Mouse (Mus musculus): Measurements from ENCODE around the gene Sufu. TPM values are rescaled to one million over a fixed set of nuclear protein-coding genes. Genes with fewer than 3 reads are reported as not detected.

Sufu gene
- total RNA-seq, 2 experiments from 2014 or later, result 18.3 to 18.6 TPM

- no peak for DNase-seq (ENCODE audit: low spot score in 2 of 2)
- intact Hi-C loops (cut with DNase I), result no loop called here
Observed at GRCm38 (mm10) chr19:46420410-46420809, 23.7 kb downstream of the Sufu start.

GRCm38 (mm10) chr19:46422384-46423338 is 26.0 kb downstream of the Sufu start:
- no peak for DNase-seq (ENCODE audit: low spot score in 2 of 2)
- intact Hi-C loops (cut with DNase I), result no loop called here

- DNase-seq (ENCODE audit: low spot score in 2 of 2), result no peak
- intact Hi-C loops (cut with DNase I), result no loop called here
Observed at GRCm38 (mm10) chr19:46425266-46425665, 28.6 kb downstream of the Sufu start.

- no peak for DNase-seq (ENCODE audit: low spot score in 2 of 2)
- intact Hi-C loops (cut with DNase I), result no loop called here
Observed at GRCm38 (mm10) chr19:46426488-46426887, 29.8 kb downstream of the Sufu start.

- intact Hi-C loops (cut with DNase I), result no loop called here
- no peak for DNase-seq (ENCODE audit: low spot score in 2 of 2)
Observed at GRCm38 (mm10) chr19:46429250-46429649, 32.6 kb downstream of the Sufu start.

GRCm38 (mm10) chr19:46433712-46434111 is 37.0 kb downstream of the Sufu start:
- DNase-seq (ENCODE audit: low spot score in 2 of 2), result no peak
- intact Hi-C loops (cut with DNase I), result no loop called here

GRCm38 (mm10) chr19:46434148-46434547 is 37.5 kb downstream of the Sufu start:
- no peak for DNase-seq (ENCODE audit: low spot score in 2 of 2)
- intact Hi-C loops (cut with DNase I), result no loop called here

- DNase-seq (ENCODE audit: low spot score in 2 of 2), result no peak
Observed at GRCm38 (mm10) chr19:46434591-46434990, 37.9 kb downstream of the Sufu start.

GRCm38 (mm10) chr19:46435492-46435891 is 38.8 kb downstream of the Sufu start:
- intact Hi-C loops (cut with DNase I), result no loop called here
- no peak for DNase-seq (ENCODE audit: low spot score in 2 of 2)

More at GRCm38 (mm10) chr19:46434591-46434990, 37.9 kb downstream of the Sufu start:
- intact Hi-C loops (cut with DNase I), result no loop called here

GRCm38 (mm10) chr19:46443509-46443908 is 46.8 kb downstream of the Sufu start:
- intact Hi-C loops (cut with DNase I), result no loop called here
- no peak for DNase-seq (ENCODE audit: low spot score in 2 of 2)

- intact Hi-C loops (cut with DNase I), result loop anchor here (1.0 kb wide), 1 partner anchor 48 kb away; the partner anchor contains the start of gene Sufu
- peak; percentile 55 to 64 for DNase-seq (ENCODE audit: low spot score in 2 of 2)
Observed at GRCm38 (mm10) chr19:46444209-46444608, 47.5 kb downstream of the Sufu start.

GRCm38 (mm10) chr19:46445641-46446040 is 48.9 kb downstream of the Sufu start:
- intact Hi-C loops (cut with DNase I), result no loop called here

GRCm38 (mm10) chr19:46446436-46447020 is 49.8 kb downstream of the Sufu start:
- intact Hi-C loops (cut with DNase I), result no loop called here

More at GRCm38 (mm10) chr19:46445641-46446040, 48.9 kb downstream of the Sufu start:
- DNase-seq (ENCODE audit: low spot score in 2 of 2), result no peak

GRCm38 (mm10) chr19:46447110-46447509 is 50.4 kb downstream of the Sufu start:
- intact Hi-C loops (cut with DNase I), result no loop called here
- DNase-seq (ENCODE audit: low spot score in 2 of 2), result no peak

More at GRCm38 (mm10) chr19:46446436-46447020, 49.8 kb downstream of the Sufu start:
- DNase-seq (ENCODE audit: low spot score in 2 of 2), result no peak

GRCm38 (mm10) chr19:46447911-46448310 is 51.2 kb downstream of the Sufu start:
- intact Hi-C loops (cut with DNase I), result no loop called here
- DNase-seq (ENCODE audit: low spot score in 2 of 2), result no peak

GRCm38 (mm10) chr19:46449261-46450005 is 52.7 kb downstream of the Sufu start:
- no peak for DNase-seq (ENCODE audit: low spot score in 2 of 2)
- intact Hi-C loops (cut with DNase I), result loop anchor here (5.0 kb wide), 1 partner anchor 53 kb away; the partner anchor contains the start of gene Trim8

GRCm38 (mm10) chr19:46452052-46452827 is 55.5 kb downstream of the Sufu start:
- intact Hi-C loops (cut with DNase I), result loop anchor here (5.0 kb wide), 1 partner anchor 50 kb away; the partner anchor contains the start of gene Trim8
- peak; percentile 49 to 51 for DNase-seq (ENCODE audit: low spot score in 2 of 2)

- intact Hi-C loops (cut with DNase I), result loop anchor here (5.0 kb wide), 1 partner anchor 49 kb away; the partner anchor contains the start of gene Trim8
Observed at GRCm38 (mm10) chr19:46452916-46453315, 56.2 kb downstream of the Sufu start.

More at GRCm38 (mm10) chr19:46452916-46453315, 56.2 kb downstream of the Sufu start:
- no peak for DNase-seq (ENCODE audit: low spot score in 2 of 2)
